Mouse (Mus musculus): Measurements from ENCODE around the gene Thap8. TPM values are rescaled to one million over a fixed set of nuclear protein-coding genes. Genes with fewer than 3 reads are reported as not detected.
A peak's percentile ranks its signal among the peaks of the same experiment; 100 is the strongest.
"Not testable (repeated sequence)": the region's sequence is repeated elsewhere in the genome, so short reads cannot be mapped to it uniquely, and the experiment has no call there.

Gene Thap8
- under 1 TPM; 0.32 to 0.38 TPM for total RNA-seq (2021)
- long read RNA-seq, experiment 1: 0 reads
- long read RNA-seq, experiment 2: 0 reads

- DNase-seq: peak; percentile 91
These were observed at the start of gene Thap8, which contains the start of gene Wdr62 for GRCm38 (mm10) chr7:30279951-30280669. Thap8 (plus strand) TSS chr7:30280094. Wdr62 (minus strand) TSS chr7:30280419.

- DNase-seq: peak; percentile 30
These were observed 48.6 kb upstream of the Thap8 start for GRCm38 (mm10) chr7:30231328-30231668.

- DNase-seq: peak; percentile 98
These were observed 48.0 kb upstream of the Thap8 start, which contains the start of the genes Polr2i and Tbcb for GRCm38 (mm10) chr7:30231669-30232454. Polr2i (plus strand) TSS chr7:30231948. Tbcb (minus strand) TSS chr7:30232272.

- DNase-seq: peak; percentile 61
These were observed 47.2 kb upstream of the Thap8 start for GRCm38 (mm10) chr7:30232631-30233148.

GRCm38 (mm10) chr7:30233387-30233786 is 46.5 kb upstream of the Thap8 start:
- peak; percentile 39 for DNase-seq

GRCm38 (mm10) chr7:30234276-30234858 is 45.5 kb upstream of the Thap8 start:
- no peak for DNase-seq

GRCm38 (mm10) chr7:30235091-30235490 is 44.8 kb upstream of the Thap8 start:
- DNase-seq: no peak

GRCm38 (mm10) chr7:30235625-30236024 is 44.3 kb upstream of the Thap8 start, which contains the start of gene Ovol3:
Ovol3 (minus strand) TSS chr7:30235725.
- DNase-seq: no peak

- not testable (repeated sequence) for DNase-seq
These were observed 42.5 kb upstream of the Thap8 start for GRCm38 (mm10) chr7:30237374-30237773.

GRCm38 (mm10) chr7:30251956-30252954 is 27.6 kb upstream of the Thap8 start:
- DNase-seq: no peak

GRCm38 (mm10) chr7:30265041-30265440 is 14.9 kb upstream of the Thap8 start:
- DNase-seq: no peak

GRCm38 (mm10) chr7:30265531-30265930 is 14.4 kb upstream of the Thap8 start:
- no peak for DNase-seq

GRCm38 (mm10) chr7:30265935-30266334 is 14.0 kb upstream of the Thap8 start:
- DNase-seq: no peak

GRCm38 (mm10) chr7:30266780-30267179 is 13.1 kb upstream of the Thap8 start:
- no peak for DNase-seq

GRCm38 (mm10) chr7:30269641-30270040 is 10.3 kb upstream of the Thap8 start:
- no peak for DNase-seq

- no peak for DNase-seq
These were observed 5.5 kb upstream of the Thap8 start for GRCm38 (mm10) chr7:30274383-30274782.

GRCm38 (mm10) chr7:30278911-30279310 is 983 bp upstream of the Thap8 start:
- no peak for DNase-seq

- DNase-seq: no peak
These were observed 358 bp upstream of the Thap8 start for GRCm38 (mm10) chr7:30279536-30279935.

- DNase-seq: peak; percentile 81
These were observed 810 bp downstream of the Thap8 start for GRCm38 (mm10) chr7:30280670-30281138.

- DNase-seq: no peak
These were observed 1.6 kb downstream of the Thap8 start for GRCm38 (mm10) chr7:30281522-30281921.

GRCm38 (mm10) chr7:30282740-30283139 is 2.8 kb downstream of the Thap8 start:
- no peak for DNase-seq
